Mouse (Mus musculus) liver, embryonic 14.5 days (tissue): ENCODE measurements around the gene Flnb. TPM values are rescaled to one million over a fixed set of nuclear protein-coding genes. Genes with fewer than 3 reads are reported as not detected.

Source experiments
- ATAC-seq: fragments of 200-750 bp; cut with Nextera tagmentation; 2 replicates; pipeline ENCODE4 v1.8.0; 2017; ENCODE audit warnings: moderate number of reproducible peaks, mild to moderate bottlenecking, moderate library complexity; ENCODE audit not compliant: insufficient read depth
- DNase-seq, 3 experiments: peaks; one replicate each; pipeline ENCODE4 v3.0.0-alpha.2; 2012 to 2013; ENCODE audit warnings: low read depth in 3 of 3, low spot score in 3 of 3
- H3K27ac ChIP-seq: fragments of 300-500 bp; sonication (generic); 2 replicates; pipeline ENCODE4 v1.5.1; 2014; ENCODE audit warnings: moderate library complexity, mild to moderate bottlenecking, control low read depth, inconsistent platforms
- H3K27me3 ChIP-seq: fragments of 300-500 bp; sonication (generic); 2 replicates; pipeline ENCODE4 v1.6.1; 2014; ENCODE audit warnings: mild to moderate bottlenecking, low read length, moderate library complexity; ENCODE audit not compliant: control insufficient read depth, insufficient read depth
- H3K36me3 ChIP-seq: fragments of 300-500 bp; sonication (generic); replicated peaks from 2 replicates; pipeline ENCODE4 v1.6.1; 2014; ENCODE audit warnings: low read depth; ENCODE audit not compliant: control insufficient read depth, insufficient read depth
- H3K4me1 ChIP-seq, 2 experiments: fragments of 200-500 bp in 1 of 2; fragments of 300-500 bp in 1 of 2; sonication (generic) in 1 of 2; replicated peaks; 2 replicates each; pipeline ENCODE4 v1.6.1; 2012 to 2014; ENCODE audit warnings: antibody characterized with exemption in 1 of 2, inconsistent platforms in 1 of 2, low read length in 1 of 2; ENCODE audit not compliant: control insufficient read depth in 2 of 2, insufficient read depth in 2 of 2
- H3K4me2 ChIP-seq: fragments of 300-500 bp; sonication (generic); 2 replicates; pipeline ENCODE4 v1.6.1; 2014; ENCODE audit warnings: low read depth, mild to moderate bottlenecking, control low read depth, moderate library complexity
- H3K4me3 ChIP-seq, 2 experiments: fragments of 200-500 bp in 1 of 2; fragments of 300-500 bp in 1 of 2; sonication (generic) in 1 of 2; 2 replicates each; pipeline ENCODE4 v1.5.1; 2012 to 2014; ENCODE audit warnings: low read depth in 2 of 2, low read length in 2 of 2, mild to moderate bottlenecking in 2 of 2, control low read depth in 1 of 2, inconsistent platforms in 1 of 2, moderate library complexity in 1 of 2; ENCODE audit not compliant: insufficient read depth in 1 of 2
- H3K9ac ChIP-seq: fragments of 300-500 bp; sonication (generic); replicated peaks from 2 replicates; pipeline ENCODE4 v1.6.1; 2014; ENCODE audit warnings: mild to moderate bottlenecking, control low read depth, moderate library complexity
- H3K9me3 ChIP-seq: fragments of 300-500 bp; sonication (generic); 2 replicates; pipeline ENCODE4 v1.6.1; 2016; ENCODE audit warnings: low read length, mixed read lengths; ENCODE audit not compliant: control insufficient read depth
- CTCF ChIP-seq: IDR thresholded peaks from 2 replicates; pipeline ENCODE4 v1.5.1; 2016; ENCODE audit warnings: antibody characterized with exemption, low read depth, control low read depth
- EP300 ChIP-seq: IDR thresholded peaks from 2 replicates; pipeline ENCODE4 v1.6.1; 2016; ENCODE audit warnings: antibody characterized with exemption, low read depth
- WGBS: fragments of 180-500 bp; shearing (Covaris S2); extraction: QIAGEN DNeasy Blood & Tissue Kit; methylation state at CpG from one replicate; pipeline ENCODE4 v1.1.7; 2014; ENCODE audit not compliant: insufficient replicate concordance; 5-methylcytosine and 5-hydroxymethylcytosine counted together
- polyA plus RNA-seq, 2 experiments: library from polyadenylated mRNA; depleted of rRNA in 1 of 2; stranded (reverse) in 1 of 2; unstranded in 1 of 2; fragments of >200 nt; fragmentation: Nextera tagmentation in 1 of 2; extraction: Ambion mirVana in 1 of 2; gene quantifications; 2 replicates each; pipeline versions ENCODE4 v1.2.1 to v1.2.3; 2012 to 2014

Gene Flnb
- polyA plus RNA-seq, 2 experiments: 3.2 to 3.7 TPM

DNA sequence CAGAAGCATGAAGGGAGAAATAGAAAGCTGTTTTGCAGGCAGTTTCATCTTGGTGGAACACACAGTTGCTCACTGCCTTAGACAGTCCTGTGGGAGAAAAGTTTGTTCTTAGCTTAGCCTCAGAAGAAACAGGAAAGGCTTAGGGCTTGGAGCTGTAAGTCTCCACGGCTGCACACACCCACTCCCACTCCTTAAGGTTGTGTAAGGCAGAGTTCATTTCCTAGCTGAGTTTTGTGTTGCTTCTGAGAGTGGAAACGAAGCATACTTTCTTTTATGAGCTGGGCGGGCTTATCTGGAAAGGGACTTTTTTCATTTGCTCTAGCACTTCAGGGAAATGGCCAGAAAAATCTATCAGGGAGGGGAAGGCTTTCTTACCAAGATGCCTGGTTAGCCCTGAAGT is 82.2 kb downstream of the Flnb start:
- no peaks in the 10 kb centered on the region for H3K9me3 ChIP-seq
- no peak overlapping the region for H3K27ac ChIP-seq
- no peaks in the 10 kb centered on the region for H3K36me3 ChIP-seq
- no peak for TF ChIP-seq CTCF
- TF ChIP-seq EP300: no peak
- H3K4me3 ChIP-seq: no peak overlapping the region
- 44% methylated on average over 3 of the region's 3 CpGs for WGBS
- DNase-seq (no peak), ATAC-seq (no peak)
- H3K9ac ChIP-seq: no peak overlapping the region
- H3K27me3 ChIP-seq: no peaks in the 10 kb centered on the region
- H3K4me2 ChIP-seq: no peak overlapping the region
- no peaks in the 10 kb centered on the region for H3K4me1 ChIP-seq

- 64% methylated on average over 11 of the region's 11 CpGs for WGBS
- ATAC-seq: no peak
- no peaks in the 10 kb centered on the region for H3K36me3 ChIP-seq
- H3K27me3 ChIP-seq: no peaks in the 10 kb centered on the region
- H3K27ac ChIP-seq: no peak overlapping the region
- no peak overlapping the region for H3K9ac ChIP-seq
- no peaks in the 10 kb centered on the region for H3K9me3 ChIP-seq
- H3K4me1 ChIP-seq: no peaks in the 10 kb centered on the region
- H3K4me3 ChIP-seq: no peak overlapping the region
- DNase-seq: no peak
- no peak overlapping the region for H3K4me2 ChIP-seq
- TF ChIP-seq EP300: no peak
- TF ChIP-seq CTCF: no peak
Measured at GRCm38 (mm10) chr14:7900481-7901049, 82.8 kb downstream of the Flnb start.

- 67% methylated on average over 12 of the region's 12 CpGs for WGBS
- Histone ChIP-seq H3K36me3 (no peaks in the 10 kb centered on the region), H3K4me2 (no peak overlapping the region), H3K27me3 (no peaks in the 10 kb centered on the region), H3K4me1 (no peaks in the 10 kb centered on the region), H3K27ac (no peak overlapping the region), H3K4me3 (no peak overlapping the region), H3K9me3 (no peaks in the 10 kb centered on the region), H3K9ac (no peak overlapping the region)
- no peak for ATAC-seq
- TF ChIP-seq CTCF: no peak
- no peak for TF ChIP-seq EP300
- no peak for DNase-seq
Measured at GRCm38 (mm10) chr14:7901484-7902240, 83.9 kb downstream of the Flnb start.

DNA sequence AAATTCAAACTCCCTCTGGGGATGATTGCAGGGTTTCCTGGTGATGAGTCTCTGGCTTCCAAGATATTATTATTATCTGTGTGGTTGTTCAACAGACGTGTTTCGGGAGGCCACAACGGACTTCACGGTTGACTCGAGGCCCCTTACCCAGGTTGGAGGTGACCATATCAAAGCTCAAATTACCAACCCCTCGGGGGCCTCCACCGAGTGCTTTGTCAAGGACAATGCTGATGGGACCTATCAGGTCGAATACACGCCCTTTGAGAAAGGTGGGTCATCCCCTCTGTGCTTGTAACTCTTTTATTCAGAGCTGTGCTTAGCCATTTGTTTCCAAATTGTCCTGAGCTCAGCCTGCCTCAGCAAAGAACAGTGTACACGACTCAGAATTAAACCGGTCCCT is 89.3 kb downstream of the Flnb start:
- DNase-seq (no peak), ATAC-seq (no peak)
- WGBS: 44% methylated on average over 11 of the region's 11 CpGs
- Histone ChIP-seq H3K4me3 (no peak overlapping the region), H3K36me3 (no peaks in the 10 kb centered on the region), H3K9me3 (no peaks in the 10 kb centered on the region), H3K27me3 (no peaks in the 10 kb centered on the region), H3K27ac (no peak overlapping the region), H3K4me1 (no peaks in the 10 kb centered on the region), H3K4me2 (no peak overlapping the region), H3K9ac (no peak overlapping the region)
- no peak for TF ChIP-seq EP300
- TF ChIP-seq CTCF: no peak

DNA sequence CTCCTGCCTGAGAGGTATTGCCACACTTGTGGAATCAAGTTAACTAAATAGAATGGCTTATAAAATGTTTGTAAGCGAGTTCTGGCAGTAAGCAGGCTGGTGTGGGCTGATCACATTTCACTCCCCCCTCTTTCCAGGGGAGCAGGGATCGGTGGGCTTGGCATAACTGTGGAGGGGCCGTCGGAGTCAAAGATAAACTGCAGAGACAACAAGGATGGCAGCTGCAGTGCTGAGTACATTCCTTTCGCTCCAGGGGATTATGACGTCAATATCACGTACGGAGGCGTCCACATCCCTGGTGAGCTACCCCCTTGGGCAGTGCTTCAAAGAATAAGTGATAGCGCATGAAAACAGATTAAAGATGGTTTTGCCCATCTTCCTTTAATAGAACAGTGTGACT is 91.7 kb downstream of the Flnb start:
- no peaks in the 10 kb centered on the region; a peak in 1 of 4 replicates for H3K4me1 ChIP-seq
- H3K4me2 ChIP-seq: no peak overlapping the region
- H3K9me3 ChIP-seq: no peaks in the 10 kb centered on the region
- DNase-seq (no peak), ATAC-seq (no peak)
- H3K4me3 ChIP-seq: no peak overlapping the region
- WGBS: 75% methylated on average over 10 of the region's 10 CpGs
- TF ChIP-seq CTCF: no peak
- no peak for TF ChIP-seq EP300
- H3K27me3 ChIP-seq: no peaks in the 10 kb centered on the region
- no peak overlapping the region for H3K27ac ChIP-seq
- H3K9ac ChIP-seq: no peak overlapping the region
- H3K36me3 ChIP-seq: no peaks in the 10 kb centered on the region
